Mouse (Mus musculus) c-Kit-negative CD71-positive TER-119-positive erythroid progenitor cells, embryonic 14.5 days (primary cell): ENCODE results near the gene Ank.
A peak's percentile ranks its signal among the peaks of the same experiment; 100 is the strongest.

Source experiments
- DNase-seq: peaks from one replicate; pipeline ENCODE4 v3.0.0-alpha.2; 2013; ENCODE audit warnings: low read depth, low spot score

Gene Ank

GRCm38 (mm10) chr15:27598786-27599385, 132.4 kb downstream of the Ank start:
- no peak for DNase-seq

GRCm38 (mm10) chr15:27600524-27600923, 134.0 kb downstream of the Ank start:
- DNase-seq, result no peak

DNA sequence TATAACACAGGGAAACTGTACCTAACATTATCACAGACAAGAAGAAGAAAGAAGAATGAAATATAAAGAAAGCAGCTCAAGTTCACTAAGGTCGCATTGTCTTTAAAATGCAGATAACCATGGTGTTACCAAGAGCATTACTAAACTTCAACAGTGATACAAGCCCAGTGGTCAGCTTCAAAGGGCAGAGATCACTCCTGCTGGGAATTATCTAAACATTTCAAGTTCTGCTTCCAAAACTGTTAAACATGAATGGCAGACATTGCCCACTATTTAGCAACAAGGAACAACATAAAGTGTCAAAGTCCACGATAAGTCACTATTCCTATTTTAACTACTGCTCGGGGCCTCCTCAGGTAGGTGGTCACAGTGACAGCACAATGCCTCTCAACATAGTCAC, 138.1 kb downstream of the Ank start:
- DNase-seq, result no peak

- no peak for DNase-seq
Measured at GRCm38 (mm10) chr15:27605252-27605651, 138.8 kb downstream of the Ank start.

DNA sequence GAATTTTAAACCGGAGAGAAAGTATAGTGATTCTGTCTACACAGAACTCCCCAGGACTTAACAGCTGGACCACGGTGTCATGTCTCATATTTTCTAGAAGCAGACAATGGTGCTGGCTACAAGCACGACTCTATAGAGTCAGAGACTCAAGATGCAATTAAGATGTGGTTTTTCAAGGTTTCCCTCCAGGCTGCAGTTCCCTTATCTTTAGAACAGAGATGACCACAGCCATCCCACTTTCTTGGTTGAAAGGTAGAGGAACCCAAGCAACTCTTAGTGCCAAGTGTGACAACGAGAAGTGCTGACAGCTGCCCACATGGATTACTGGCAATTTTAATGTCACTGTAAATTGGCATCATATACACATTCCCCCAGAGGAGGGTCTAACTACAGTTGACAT, 143.1 kb downstream of the Ank start:
- no peak for DNase-seq

GRCm38 (mm10) chr15:27612533-27613221, 146.2 kb downstream of the Ank start:
- DNase-seq, result peak; percentile 47

- DNase-seq, result no peak
Measured at GRCm38 (mm10) chr15:27613255-27613654, 146.8 kb downstream of the Ank start.

DNA sequence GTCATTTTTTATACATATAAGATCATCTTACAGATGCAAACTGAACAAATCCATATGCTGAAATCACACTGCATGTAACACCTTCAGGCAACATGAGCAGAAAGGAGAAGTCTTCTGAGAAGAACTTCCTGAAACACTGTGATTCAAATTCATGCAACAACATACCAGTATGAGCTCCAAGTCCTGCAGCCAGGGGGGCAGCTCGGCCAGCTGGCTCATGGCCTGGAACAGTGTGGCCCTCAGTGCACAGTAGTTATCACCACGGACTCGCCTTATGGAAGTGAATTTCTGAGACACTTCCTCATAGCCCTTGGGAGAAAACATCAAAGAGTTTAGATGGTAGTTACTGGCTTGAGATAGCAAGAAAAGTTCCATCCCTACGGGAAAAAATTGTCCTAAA, 149.7 kb downstream of the Ank start:
- no peak for DNase-seq

- no peak for DNase-seq
Measured at GRCm38 (mm10) chr15:27617227-27617626, 150.8 kb downstream of the Ank start.

DNA sequence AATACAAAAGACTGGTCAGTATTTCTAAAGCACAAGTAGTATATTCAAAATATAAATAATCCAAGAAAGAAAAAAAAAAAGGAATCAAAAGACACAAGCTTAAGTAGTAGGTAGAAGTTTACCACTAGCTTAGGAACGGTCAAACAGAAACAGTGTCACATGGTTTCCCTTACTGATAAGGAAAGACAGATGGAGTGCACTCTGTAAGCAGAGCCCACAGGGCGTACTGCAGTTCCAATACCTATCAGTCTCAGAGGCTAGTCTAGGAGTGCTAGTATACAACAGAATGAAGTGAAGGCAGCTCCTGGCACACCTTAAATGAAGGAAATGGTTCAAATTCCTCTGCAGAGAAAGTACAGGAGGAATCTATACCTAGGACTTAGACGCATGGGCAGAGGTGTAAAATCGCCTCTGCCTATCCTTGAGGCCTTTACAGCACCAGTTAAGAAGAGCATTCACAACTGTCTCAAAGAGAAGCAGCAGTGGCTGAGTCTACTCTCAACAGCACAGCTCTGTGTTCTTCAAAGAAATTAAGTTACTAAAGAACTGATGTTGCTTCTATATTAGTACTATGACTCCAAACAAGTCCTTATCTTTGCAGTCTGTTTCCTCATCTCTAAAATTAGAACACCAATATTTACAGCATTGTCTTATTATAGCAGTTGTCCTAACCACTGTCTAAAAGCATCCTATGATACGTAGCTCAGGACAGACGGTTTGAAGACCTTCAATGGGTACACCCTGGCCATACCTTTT, 152.5 kb downstream of the Ank start:
- DNase-seq, result no peak

DNA sequence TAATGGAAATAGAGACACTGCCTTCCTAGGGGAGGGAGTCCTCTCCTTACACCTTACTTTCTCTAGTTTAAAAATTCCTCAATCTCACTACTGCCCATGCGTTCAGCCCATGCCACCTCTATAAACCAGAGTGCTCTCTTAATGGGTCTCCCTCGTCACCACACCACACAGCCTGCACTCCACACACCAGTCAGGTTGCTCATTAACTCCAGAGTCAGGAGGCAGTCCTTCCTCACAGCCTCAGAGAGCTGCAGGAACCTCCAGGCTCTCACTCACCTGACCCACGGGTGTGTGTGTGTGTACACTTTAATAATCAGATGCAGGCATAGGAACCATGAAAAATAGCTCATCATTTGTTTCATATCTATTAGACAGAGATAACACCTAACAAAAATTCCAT, 153.2 kb downstream of the Ank start:
- DNase-seq, result no peak

DNA sequence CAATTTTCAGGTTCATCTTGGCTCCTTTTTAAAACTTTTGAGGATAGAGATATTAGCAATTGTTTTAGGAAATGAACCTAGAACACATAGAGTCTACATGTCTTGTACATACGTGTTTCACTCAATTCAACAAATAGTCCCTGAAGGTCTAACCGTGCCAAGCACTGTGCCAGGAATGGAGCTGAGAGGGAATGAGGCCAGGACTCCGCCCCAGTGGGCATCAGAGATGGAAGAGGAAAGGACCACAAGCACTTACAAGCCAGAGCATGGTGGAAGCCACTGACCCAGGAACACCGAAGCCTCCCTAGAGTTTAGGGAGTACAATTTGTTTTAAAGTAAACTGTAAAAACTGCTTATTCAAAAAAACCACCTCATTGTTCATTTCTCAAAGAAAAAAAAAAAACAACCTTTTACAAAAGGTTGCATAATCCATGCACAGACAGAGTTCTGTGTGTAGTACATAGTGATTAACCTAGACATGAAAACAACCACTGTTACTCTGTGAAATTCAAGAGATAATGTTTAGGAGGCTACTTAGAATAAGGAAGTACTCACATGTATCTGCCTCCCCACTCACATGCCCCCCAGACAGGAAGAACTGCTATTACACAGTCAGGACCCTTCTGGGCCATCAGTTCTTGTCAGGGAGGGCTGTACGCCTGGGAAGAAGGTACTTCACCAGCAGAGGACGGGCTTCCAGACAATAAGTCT, 154.2 kb downstream of the Ank start:
- no peak for DNase-seq

DNA sequence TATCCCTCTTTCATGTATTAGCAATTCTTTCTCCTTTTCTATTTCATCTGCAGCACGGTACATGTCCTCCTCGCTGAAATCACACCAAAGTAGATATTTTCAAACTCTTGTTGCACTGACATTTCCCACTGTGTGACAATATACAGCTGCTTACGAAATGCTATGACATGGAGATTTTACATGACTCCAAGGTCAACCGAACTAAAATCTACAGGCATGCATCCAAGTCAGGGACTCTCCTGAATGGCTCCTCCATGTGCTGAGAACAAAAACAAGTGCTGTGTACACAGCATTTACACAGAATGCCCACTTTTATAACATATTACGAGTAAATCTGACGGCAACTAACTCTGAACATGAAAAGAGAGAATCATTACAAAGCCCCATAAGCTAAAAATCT, 156.8 kb downstream of the Ank start:
- no peak for DNase-seq

GRCm38 (mm10) chr15:27625014-27625889, 158.8 kb downstream of the Ank start:
- no peak for DNase-seq

DNA sequence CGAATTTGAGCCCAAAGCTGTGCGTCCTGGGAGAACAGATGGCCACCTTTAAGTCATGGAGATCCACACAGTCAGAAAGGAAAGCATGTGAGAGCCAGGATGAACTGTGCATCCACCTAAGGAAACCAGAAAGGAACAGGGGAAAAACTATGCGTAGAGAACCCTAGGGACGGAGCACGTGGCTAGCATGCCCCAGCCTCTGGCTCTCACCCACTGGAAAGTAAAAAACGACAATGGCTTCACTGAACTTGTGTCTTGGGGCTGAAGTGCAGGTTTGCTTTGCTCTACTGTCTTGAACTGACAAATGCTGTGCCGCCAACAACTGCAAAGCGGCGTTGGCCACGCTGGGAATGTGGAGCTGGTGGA, 159.4 kb downstream of the Ank start:
- DNase-seq, result no peak

- DNase-seq, result no peak
Measured at GRCm38 (mm10) chr15:27626314-27626713, 159.8 kb downstream of the Ank start.

DNA sequence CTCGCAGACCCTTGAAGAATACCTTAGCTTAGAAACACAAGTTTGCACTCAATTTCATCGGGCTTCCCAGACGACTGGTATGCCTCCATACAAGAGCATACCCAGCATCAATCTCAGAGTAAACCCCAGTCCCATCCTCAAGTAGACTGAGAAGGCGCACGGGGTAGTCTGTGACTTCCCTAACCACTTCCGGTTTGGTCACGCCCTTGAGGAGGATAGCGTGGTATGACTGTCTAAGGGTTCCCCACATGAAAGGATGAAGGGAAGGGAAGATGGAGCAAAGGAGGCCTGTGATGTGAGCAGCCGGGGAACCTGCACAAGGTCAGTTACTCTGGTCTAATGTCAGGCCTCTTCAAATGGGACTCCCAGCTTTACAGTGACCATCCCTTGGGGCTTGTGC, 161.3 kb downstream of the Ank start:
- no peak for DNase-seq

GRCm38 (mm10) chr15:27629046-27629445, 162.6 kb downstream of the Ank start:
- DNase-seq, result no peak

GRCm38 (mm10) chr15:27629800-27630600, 163.5 kb downstream of the Ank start:
- DNase-seq, result no peak

- DNase-seq, result peak; percentile 96
Measured at GRCm38 (mm10) chr15:27630601-27631383, 164.3 kb downstream of the Ank start, which contains the start of gene Otulin. Gene Otulin (minus strand): TSS chr15:27630693.
